Mouse (Mus musculus) left cerebral cortex, adult 8-10 months (tissue): ENCODE results near the gene Ttc16. TPM values are rescaled to one million over a fixed set of nuclear protein-coding genes. Genes with fewer than 3 reads are reported as not detected.

Source experiments
- DNase-seq, 2 experiments: peaks; one replicate each; pipeline ENCODE4 v3.0.0; 2022; ENCODE audit warnings: low spot score in 2 of 2
- total RNA-seq, 4 experiments: library from RNA; stranded (reverse); gene quantifications; 2 replicates each; pipeline ENCODE4 v1.2.4; 2022

Gene Ttc16
- total RNA-seq, 4 experiments from 2014 or later, result 0.18 to 0.81 (median 0.53) TPM

DNA sequence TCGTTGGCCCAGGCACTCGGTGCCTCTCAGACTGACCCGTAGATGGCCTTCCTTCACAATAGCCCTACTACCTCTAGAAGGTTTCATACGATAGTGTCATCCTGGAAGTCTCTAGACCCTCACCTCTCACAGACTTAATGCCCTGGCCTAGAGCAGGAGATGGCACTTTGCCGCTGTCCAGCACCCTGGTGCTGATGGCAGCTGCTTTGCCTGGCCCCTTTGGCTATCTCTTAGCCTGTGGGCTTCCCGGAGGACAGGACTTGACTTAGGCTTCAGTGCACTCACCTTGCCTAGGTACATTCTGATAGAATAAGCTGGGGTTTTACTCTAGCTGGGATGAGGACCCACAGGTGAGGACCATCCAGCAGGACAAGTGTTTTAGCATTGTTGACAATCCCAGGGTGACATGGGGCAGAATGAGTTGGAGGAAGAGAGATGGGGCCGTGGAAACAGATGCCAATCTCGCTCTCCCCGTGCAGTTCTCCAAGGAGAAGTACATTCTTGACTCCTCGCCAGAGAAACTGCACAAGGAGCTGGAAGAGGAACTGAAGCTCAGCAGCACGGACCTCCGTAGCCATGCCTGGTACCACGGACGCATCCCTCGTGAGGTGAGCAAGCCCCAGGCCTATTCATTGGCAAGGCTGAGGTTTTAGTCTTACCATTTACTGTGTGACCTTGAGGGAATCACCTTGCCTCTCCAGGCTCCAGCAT lies 31.0 kb downstream of the Ttc16 start:
- no peak for DNase-seq

DNA sequence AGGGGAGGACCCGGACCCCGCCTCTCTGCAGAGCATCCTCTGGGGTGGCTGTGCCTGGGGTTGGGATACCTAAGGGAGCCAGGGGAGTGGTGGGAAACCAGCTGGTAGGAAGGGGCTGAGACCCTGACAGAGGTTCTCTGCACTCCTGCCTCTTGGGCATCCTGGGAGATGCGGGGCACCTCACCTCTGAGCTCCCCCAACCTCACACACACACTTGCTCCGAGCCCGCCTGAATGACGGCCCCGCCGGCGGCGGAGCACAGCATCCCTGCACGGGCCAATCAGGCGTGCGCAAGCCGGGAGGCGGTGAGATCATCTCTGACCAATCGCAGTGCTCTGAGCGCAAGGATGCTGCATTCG lies 33.3 kb downstream of the Ttc16 start:
- peak; percentile 65 to 85 for DNase-seq

DNA sequence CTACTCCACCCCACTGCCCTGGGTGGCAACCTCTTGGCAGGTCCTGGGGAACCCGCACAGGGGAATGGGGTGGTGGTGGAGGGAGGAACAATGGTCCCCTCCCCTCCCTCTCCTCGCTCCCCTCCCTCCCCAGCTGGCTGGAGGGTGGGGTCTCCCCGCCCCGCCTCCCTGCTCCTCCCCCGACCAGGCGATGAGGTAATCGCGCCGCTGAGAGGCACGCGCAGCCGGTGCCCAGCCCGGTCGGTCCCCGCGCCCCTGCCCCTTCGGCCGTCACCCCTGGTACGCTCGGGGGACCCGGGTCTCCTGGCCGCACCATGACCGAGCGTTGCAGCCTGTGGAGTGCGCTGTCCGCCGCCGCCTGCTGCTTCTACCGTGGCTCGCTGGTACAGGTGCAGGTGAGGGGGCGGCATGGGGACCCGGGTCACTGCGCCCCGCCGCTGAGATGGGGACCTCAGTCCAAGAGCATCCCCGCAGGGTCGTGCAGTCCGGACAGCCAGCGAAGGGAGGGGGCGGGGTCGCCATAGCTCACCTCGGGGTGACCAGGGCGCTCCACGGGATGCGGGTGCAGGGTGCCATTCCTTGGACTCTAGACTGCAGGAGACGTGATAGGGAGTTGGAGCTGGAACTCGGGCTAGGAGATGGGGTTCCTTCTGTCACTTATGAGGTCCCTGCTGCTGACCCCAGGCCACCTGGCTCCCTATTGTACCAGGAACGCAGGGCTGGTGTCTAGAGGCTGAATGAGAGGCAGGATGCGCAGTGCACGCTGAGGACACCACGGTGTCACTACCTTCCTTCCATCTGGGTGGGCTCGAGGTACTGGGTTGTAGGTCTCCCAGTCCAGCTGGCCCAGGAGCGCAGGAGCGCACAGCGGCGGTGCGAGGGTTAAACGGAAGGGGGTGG lies 33.9 kb downstream of the Ttc16 start:
- DNase-seq, result peak in 1 of 2 experiments; percentile 31

DNA sequence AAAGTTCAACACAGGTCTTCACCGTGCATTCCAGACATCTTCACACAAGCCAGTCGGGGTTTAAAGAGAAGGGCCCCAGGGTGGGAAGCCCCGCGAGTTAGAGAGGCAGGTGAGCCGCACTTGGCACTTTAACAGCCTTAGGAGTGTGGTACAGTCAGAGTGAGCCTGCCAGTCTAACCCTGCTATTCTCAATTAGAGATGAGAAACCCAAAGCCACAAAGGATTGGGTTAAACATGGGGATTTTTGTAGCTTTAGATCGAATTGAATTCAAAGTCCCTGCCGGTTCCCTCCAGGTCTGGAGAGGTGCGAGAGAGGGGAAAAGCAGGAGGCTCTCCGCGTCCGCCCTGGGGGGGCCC lies 34.5 kb downstream of the Ttc16 start, which contains the start of gene 6330409D20Rik:
6330409D20Rik (minus strand) TSS at position 101 of the 357 bp plus-strand sequence.
- no peak for DNase-seq

DNA sequence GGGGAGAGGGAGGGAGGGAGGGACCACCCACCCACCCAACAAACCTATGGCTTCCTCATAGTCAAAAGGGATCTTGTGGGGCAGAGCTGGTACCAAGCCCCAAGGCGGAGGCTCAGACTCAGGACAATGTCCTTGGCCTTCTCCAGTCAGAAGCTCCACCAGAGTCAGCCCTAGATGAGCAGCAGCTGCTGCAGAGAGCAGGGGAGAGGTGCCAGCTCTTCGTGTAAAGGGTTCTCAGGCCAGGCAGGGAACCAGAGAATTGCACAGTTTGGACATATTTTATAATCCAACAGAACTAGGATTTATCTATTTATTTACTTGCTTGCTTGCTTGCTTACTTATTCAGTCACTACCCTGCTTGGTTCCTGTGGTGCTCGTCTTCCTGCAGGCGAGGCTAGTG lies 36.1 kb downstream of the Ttc16 start:
- no peak for DNase-seq

DNA sequence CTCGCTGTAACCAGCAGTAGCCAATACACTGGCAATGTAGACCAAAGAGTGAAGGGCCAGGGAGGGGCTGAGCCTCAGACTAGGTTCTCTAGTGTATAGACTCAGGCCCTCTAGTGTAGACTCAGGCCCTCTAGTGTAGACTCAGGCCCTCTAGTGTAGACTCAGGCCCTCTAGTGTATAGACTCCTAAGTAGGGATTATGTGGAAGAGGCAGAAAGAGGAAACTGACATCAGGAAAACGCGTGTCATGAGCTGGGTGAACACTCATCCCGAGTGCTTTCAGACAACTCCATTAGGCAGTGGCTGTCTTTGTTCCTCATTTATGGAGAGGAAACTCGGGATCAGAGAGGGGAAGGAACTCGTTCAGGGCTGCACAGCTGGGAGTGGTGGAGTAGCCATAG lies 38.4 kb downstream of the Ttc16 start:
- DNase-seq, result no peak

DNA sequence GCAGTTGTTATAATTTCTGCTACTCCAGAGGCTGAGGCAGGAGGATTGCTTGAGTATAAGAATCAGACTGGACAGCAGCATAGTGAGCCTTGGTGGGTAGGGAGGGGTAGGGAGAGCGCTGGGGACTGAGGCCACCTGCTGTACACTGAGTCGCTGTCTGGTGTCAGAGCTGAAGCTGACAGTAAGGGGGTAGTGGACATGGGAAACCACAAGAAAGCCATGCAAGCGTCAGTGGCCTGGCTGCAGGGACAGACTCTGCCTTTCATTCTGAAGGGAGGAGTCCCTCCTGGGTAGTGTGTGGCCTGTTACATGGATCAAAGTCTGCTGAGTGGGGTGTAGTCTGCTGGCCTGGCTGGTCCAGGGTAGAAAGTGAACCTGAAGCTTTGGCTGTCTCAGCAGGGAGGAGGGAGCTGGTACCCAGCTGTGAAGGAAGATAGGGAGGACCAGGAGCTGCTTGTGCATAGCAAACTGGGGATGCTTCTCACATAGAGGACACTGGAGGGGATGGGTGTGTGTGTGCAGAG lies 39.1 kb downstream of the Ttc16 start:
- DNase-seq, result no peak

DNA sequence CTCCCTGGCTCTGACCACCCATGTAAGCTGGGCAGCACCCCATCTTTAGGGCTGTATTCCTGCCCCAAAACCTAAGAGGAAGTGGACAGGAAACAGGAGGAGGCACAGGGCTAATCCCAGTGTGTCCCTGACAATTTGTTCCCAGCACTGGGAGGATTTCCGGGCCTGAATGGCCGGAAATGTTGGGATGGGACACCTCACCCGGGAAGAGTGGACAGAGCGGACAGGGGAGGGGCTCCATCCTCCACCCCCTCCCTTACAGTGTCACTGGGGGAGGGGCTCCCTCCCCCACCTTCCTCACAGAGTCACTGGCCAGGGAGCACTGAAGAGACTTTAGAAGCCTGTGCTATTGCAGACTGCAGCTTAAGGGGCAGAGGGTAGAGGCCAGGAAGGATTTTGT lies 40.5 kb downstream of the Ttc16 start:
- DNase-seq, result no peak

DNA sequence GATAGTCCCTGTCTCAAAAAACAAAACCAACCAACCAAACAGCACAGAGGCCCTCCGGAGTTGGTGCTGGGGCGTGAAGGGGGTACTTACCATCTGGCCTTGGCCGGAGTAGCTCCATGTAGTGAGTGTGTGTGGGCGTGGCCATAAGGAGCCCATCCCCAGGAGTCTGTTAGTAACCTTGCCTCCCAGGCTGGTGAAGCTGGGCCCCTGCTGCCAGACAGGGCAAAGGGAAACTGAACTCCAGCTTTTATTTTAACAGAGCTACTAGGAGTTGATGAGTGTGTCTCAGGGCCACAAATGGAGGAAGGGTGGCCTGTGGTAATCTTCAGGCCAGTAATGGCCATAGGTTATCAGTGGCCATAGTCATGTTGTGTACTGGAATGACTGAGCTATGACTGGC lies 41.0 kb downstream of the Ttc16 start:
- DNase-seq, result no peak

DNA sequence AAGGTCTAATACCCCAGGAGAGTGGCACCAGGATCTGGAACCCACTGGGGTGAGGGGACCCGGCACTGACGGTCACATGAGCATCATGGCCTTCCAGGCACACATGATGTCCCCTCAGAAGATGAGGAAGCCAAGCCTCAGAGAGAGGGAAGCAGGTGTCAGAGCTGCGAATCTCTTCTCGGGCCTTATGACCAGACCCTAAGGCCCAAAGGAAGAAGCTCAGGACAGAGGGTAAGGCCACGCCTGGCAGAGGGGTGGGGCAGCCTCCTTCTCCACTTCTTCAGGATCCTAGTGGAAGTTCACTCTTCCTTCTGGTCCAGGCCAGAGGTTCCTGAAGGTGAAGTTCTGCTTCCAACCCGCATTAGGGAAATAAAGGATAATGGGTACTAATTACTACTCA lies 42.7 kb downstream of the Ttc16 start:
- no peak for DNase-seq

DNA sequence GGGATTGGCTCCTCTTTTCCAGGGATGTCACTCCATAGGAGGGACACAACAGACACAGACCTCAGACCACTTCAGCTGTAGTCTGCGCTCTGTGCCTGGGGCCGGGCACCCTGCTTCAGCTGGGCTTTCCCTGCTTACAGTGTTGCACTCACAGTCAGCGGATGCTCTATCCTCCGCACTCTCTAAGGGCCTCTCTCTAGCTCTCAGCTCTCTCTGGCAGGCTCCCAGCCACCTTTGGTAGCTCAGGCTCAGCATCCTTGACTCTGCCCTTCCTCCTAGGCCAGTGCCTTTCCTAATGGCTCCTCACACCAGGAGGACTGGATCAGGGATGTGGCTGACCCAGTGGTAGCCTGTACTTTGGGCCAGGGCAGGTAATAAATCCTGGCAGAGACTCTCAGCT lies 43.5 kb downstream of the Ttc16 start:
- no peak for DNase-seq

DNA sequence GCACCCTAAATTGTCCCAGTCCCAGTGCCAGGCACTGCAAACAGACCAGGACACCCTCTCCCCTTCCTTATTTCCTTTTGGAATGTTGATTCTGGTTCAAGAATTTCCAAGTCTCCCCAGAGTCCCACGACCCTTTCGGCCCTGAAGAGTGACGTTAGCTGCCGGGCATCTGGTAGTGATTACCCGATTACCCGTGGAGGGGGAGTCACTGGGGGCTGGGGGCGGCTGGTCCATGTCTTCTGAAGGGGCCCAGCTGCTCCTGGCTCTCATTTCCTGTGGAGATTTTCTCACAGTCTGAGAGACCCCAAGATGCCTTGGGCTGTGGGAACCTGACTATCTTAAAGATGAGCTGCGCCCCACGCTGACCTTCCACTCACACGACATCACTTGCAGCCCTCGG lies 44.6 kb downstream of the Ttc16 start:
- no peak for DNase-seq

DNA sequence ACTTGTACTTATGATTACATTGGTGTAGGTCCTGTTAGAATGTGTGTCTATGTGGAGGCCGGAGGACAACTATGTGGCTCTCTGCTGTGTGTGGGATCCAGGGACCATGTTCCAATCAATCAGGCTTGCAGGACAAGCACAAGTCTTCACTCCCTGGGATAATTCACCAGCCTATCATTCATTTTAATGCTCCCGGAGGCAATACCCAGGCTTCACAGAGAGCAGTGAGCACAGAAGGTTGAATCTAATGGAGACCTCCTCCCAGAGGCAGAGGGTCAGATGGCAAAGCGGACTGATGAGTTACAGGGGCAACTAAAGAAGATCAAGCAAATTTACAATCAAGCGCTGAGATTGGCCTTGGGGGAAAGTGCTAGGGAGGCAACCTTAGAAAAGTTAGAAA lies 45.9 kb downstream of the Ttc16 start:
- no peak for DNase-seq

DNA sequence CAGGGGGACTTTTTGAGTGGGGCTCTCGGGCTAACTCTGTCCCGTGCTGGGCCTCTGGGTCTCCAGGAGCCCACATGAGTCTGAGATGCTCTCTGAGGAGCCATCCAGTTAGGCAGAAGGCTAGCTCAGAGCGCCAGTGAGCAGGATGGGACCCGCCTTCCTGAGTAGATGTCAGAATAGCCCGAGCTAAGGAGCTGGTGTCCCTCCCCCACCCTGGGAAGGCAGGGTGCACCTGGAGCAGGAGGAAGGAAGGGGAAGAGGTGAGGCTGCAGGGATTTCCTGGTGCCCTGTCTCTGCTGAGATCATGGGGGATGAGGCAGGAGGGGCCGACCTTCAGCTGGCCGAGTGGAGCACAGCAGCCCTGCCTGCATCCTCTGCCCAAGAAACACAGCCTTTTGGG lies 47.0 kb downstream of the Ttc16 start:
- DNase-seq, result no peak

DNA sequence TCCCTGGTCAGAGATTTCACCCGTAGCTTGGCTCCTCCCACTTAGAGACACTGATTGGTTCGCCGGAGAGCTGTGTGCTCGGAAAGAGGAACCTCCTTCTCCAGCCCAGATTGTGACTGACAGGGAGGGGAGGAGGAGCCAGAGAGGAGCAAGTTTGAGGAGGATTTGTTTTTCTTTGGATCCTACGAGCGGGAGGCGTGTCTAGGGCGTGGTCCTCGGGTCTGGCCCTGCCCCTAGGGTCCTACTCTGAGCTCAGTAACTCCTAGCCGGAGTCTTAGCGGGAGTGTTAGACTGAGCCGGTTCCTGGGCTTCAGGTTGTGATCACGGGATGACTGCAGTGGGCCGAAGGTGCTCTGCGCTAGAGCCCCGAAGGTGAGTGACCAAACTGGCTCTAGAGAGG lies 48.0 kb downstream of the Ttc16 start:
- peak; percentile 51 to 82 for DNase-seq

DNA sequence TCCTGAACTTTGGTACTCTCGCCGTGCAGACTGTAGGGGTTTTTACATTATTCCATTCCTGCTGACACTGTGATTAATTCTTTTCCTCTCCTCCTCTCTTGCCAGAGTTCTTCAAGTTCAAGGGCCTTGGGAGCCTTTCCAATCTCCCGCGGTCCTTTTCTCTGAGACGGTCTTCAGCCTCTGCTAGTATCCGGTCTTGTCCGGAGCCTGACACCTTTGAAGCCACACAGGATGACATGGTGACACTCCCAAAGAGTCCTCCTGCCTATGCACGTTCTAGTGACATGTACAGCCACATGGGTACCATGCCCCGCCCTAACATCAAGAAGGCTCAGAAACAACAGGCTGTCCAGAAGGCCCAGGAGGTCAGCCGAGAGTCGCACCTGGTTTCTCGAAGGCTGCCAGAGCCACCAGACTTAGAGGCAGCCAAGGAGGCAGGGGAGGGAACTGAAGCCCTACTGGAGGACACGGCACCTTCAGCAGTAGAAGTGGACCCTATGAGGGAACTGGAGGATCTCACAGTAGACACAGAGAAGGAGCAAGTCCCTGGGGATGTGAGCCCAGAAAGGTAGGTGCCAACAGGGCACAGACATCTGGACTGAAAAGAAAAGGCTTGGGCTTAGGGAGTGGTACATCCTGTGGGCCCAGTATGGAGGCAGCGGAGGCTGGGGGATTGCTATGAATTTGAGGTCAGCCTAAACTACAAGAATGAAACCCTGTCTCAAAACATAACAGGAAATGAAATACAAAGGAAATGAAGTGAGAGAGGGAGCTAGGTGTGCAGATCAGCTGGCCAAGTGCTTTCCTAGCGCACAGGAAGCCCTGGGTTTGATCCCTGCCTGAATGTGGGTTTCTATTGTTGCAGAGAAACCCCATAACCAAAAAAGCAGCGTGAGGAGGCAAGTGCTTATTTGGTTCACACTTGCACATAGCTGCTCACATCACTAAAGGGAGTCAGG lies 50.3 kb downstream of the Ttc16 start:
- DNase-seq, result no peak

DNA sequence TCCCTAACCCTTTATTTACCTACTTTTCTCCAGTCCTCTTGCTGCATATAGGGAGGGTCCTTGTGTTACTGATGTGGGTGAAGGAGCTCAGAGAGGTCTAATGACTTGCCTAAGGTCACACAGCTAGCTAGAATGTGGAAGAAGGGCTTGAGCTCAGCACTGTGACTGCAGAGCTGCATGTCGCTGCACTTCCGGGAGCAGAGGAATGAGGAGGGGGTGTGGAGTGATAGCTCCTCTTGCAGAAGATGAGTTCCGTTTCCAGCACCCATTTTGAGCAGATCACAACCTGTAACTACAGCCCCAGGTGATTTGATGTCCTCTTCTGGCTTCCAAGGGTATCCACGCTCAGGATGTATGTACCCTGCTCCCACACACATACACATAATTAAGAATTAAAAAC lies 51.3 kb downstream of the Ttc16 start:
- no peak for DNase-seq

DNA sequence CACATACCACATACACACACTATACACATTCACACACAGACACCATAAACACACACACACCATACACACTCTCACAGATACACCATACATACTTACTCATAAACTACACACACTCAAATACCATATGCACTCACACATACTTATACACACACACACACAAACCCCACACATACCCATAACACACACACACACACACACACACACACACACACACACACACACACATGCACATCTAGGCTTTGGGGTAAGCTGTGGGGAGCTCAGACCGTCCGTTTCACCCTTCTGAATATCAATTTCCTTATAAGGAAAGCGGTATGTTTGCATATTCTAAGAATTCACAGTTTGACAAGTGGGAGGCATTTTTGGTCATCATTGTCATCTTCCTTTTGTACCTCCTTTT lies 52.9 kb downstream of the Ttc16 start:
- DNase-seq, result no peak

DNA sequence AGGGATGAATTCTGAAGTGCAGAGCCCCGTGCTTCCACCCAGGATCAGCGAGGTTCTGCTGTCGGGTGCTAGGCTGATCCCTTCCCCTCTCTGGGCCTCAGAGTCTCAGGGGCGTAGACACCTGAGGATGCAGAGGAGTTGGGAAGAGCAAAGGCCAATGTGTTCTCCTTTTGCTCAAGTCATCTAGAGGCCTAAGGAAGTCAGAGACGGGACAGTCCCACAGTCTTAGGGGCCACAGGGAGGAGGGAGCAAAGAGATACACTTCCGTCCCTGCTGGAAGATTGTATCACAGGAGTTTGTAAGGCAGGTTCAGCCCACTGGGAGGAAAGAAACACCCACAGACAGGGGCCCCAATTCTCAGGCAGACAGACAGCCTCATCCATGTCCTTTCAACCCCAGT lies 53.4 kb downstream of the Ttc16 start:
- DNase-seq, result no peak

DNA sequence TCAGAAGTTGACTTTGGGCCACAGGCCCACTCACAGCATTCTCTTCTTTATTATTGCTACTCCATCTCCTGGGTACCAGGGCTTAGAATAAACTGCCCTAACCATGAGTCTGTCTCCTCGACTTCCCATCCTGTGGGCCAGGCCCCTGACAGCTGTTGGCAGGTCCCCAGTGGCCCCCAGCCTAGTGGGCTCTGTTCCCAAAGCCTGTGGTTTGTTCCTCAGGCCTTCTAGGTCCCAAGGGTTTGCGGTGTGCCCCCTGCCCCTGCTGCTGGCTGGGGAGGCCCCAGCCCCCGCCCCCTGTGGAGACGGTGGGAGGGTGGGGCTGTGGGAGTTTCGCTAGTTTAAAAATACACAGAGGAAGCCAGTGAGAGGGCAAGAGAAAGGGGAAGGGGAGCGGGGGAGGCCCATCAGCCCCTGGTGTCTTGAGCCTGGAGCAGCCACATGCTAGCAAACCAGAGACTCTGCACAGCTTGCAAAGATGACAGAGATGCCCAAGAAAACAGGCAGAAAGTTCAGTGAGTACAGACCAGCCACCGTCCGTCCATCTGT lies 54.7 kb downstream of the Ttc16 start, which contains the start of gene Sh2d3c:
Sh2d3c (plus strand) TSS at position 375 of the 549 bp plus-strand sequence.
- no peak for DNase-seq

DNA sequence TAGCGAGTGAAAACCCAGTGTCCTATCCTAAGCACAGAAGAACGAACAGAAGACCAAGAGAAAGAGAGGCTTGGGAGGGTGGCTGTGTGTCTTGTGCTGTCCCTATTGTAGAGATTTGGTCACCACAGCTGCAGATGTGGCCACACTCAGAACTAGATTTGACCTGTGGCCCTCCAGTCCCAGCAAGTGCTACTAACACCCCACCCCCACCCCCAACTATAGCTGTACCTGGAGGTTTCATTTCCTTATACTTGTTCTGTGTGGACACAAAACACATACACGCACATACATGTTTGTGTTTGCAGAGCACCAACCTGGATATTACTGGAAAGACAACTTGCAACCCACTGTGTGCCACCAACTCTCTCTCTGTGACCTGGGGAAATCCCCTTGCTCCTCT lies 55.4 kb downstream of the Ttc16 start:
- no peak for DNase-seq
